Mouse (Mus musculus) megakaryocyte-erythroid progenitor cell, adult 5-6 weeks (primary cell): Measurements from ENCODE around the gene AU022751. TPM values are rescaled to one million over a fixed set of nuclear protein-coding genes. Genes with fewer than 3 reads are reported as not detected.
"Not testable (repeated sequence)": the region's sequence is repeated elsewhere in the genome, so short reads cannot be mapped to it uniquely, and the experiment has no call there.

ENCODE experiments used
- ATAC-seq: replicated peaks from 2 replicates; pipeline ENCODE4 v1.8.0; 2016; ENCODE audit warnings: mild to moderate bottlenecking, inconsistent platforms; ENCODE audit not compliant: severe bottlenecking, poor library complexity, low FRiP score, low TSS enrichment
- total RNA-seq, 2 experiments: library from RNA; stranded (forward) in 1 of 2; stranded (reverse) in 1 of 2; fragments of 200-1000, 215-1000 nt in 1 of 2; fragments of >200 nt in 1 of 2; fragmentation: Nextera tagmentation in 1 of 2; gene quantifications; 2 replicates each; pipeline ENCODE4 v1.2.3; 2014 to 2017

The AU022751 gene
- not detected in 2 replicates for total RNA-seq (2014; fragmentation: Nextera tagmentation)
- total RNA-seq (2017) = not detected in 2 replicates

GRCm38 (mm10) chrX:6082954-6083680 is at the start of gene AU022751:
Gene AU022751, minus strand, starts transcription at chrX:6083419.
- ATAC-seq = no peak

GRCm38 (mm10) chrX:6091996-6092757 is 9.0 kb upstream of the AU022751 start:
- no peak for ATAC-seq

GRCm38 (mm10) chrX:6091547-6091946 is 8.3 kb upstream of the AU022751 start:
- no peak for ATAC-seq

- ATAC-seq = no peak
Observed at GRCm38 (mm10) chrX:6061563-6061962, 21.7 kb downstream of the AU022751 start.

GRCm38 (mm10) chrX:6047936-6048614 is 35.1 kb downstream of the AU022751 start:
- not testable (repeated sequence) for ATAC-seq

GRCm38 (mm10) chrX:6047066-6047935 is 35.9 kb downstream of the AU022751 start, which contains the start of gene Nudt11:
Gene Nudt11, plus strand, starts transcription at chrX:6047453.
- ATAC-seq = not testable (repeated sequence)

Other genes starting within 250 kb of the AU022751 start
- gene Nudt11, start 36.0 kb downstream of the AU022751 start, total RNA-seq (2014; fragmentation: Nextera tagmentation) = not detected in 2 replicates
- not detected in 2 replicates for gene Nudt11, start 36.0 kb downstream of the AU022751 start, total RNA-seq (2017)
- gene Nudt10, start 89.6 kb upstream of the AU022751 start, total RNA-seq (2014; fragmentation: Nextera tagmentation) = not detected in 2 replicates
- not detected in 2 replicates for gene Nudt10, start 89.6 kb upstream of the AU022751 start, total RNA-seq (2017)
- gene Bmp15, start 237.3 kb upstream of the AU022751 start, total RNA-seq (2014; fragmentation: Nextera tagmentation) = not detected in 2 replicates
- gene Bmp15, start 237.3 kb upstream of the AU022751 start, total RNA-seq (2017) = not detected in 2 replicates